Mouse (Mus musculus) T-helper 1 cell (primary cell): ENCODE results near the gene Pld6.

Source experiments
- in situ Hi-C: fragments of 300-600 bp; cut with MboI, MseI; formaldehyde crosslinking; loops from one replicate; pipeline ENCODE4 v1.15.1; 2025; ENCODE audit warnings: high pct_unique_total_duplicates

Pld6 gene

DNA sequence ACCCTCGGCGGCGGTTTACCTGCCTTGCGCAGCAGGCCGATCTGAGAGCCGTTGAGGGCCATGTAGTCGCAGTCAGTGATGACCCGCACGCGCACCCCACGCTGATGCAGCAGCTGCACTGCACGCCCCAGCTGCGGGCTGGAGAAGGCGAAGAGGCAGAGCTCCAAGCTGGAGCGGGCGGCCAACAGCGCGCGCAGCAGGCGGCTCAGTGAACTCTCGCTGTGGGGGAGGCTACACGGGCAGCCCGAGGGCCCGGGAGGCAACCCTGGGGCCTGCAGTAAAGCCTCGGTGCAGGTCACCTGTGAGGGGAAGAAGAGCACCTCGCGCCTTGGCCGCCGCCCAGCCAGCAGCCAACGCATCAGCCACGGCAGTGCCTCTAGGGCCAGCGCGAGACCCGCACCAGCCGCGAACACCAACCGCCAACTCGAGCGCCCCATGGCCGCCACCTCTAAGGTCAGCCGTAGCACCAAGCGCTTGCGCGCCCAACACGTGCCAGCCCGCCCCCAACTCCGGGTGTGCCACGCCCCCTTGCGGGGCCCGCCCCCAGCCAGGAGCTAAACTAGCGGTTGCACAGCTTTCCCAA is at the start of gene Pld6:
Pld6 (minus strand) TSS at position 447 of the 583 bp plus-strand sequence.
- in situ Hi-C loops = no loop called here

DNA sequence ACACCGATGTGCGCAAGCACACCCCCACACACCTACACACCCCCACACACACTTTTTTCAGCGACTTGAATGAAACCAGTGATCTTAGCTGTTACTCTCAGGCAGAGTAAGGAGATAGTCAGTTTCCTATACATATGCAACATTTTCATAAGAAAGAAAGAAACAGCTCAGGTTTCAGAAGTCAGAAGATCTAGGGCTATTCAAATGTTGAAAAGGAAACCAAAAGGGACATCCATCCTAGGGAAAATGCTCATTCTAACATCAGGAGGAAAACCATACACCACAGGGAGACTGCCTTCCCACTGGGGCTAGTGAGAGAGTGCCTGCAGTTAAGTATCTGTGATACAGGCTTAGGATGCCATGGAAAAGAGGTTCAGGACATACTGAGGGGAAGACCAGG is 34.2 kb upstream of the Pld6 start:
- in situ Hi-C loops = no loop called here

DNA sequence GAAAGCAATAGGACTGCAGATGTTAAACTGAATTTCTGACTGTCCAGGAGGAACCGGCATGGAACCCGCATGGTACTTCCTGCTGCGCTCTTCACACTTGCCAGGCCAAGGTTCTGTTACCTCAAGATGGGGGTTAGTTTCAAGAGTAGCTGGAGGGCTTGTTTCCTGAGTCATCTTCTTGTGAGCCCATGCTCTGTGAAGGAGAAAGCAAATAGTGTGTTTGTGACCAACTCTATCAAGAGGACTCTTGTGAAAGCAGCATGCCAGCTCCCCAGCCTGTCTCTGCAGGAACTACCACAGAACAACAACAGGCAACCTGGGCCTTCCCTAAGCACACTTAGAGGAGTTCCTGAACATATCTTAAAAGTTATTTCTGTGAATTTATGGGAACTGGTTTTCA is 30.5 kb upstream of the Pld6 start:
- in situ Hi-C loops = no loop called here

DNA sequence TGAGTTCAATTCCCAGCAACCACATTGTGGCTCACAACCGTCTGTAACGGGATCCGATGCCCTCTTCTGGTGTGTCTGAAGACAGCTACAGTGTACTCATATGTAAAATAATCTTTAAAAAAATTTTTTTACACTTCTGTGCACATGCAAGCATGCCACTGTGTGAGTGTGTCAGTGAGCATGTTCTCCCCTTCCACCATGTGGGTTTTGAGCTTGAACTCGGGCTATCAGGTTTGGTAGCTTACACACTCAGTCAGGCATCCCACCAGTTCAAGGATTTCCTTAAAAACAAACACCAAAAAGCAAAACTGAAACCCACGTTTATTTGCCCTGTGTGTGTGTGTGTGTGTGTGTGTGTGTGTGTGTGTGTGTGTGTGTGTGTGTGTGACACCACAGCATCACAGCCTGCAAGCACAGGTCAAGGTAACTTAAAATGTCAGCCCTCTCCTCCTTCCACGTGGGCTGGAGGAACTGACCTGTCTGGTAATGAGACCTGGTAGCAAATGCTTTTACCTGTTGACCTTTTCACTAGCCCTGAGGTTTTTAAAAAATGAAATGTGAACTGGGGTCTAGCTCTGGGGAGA is 28.1 kb upstream of the Pld6 start:
- in situ Hi-C loops = no loop called here

DNA sequence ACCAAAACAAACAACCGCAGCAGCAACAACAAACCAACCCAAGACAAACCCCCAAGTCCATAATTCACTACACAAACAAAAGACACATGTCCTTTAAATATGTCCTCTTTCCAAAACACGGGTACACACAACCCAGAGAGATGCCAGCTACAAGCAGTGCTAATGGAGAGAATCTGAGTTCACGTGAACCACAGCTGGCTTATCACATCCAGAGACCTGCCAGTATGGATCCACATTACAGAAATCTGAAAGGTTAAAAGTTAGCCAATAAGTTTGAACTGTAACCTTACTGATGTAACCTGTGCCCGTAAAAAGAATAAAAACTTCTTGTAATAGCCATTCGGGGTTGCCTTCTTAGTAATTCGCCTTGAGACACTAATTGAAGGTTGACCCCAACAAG is 27.5 kb upstream of the Pld6 start:
- in situ Hi-C loops = no loop called here

DNA sequence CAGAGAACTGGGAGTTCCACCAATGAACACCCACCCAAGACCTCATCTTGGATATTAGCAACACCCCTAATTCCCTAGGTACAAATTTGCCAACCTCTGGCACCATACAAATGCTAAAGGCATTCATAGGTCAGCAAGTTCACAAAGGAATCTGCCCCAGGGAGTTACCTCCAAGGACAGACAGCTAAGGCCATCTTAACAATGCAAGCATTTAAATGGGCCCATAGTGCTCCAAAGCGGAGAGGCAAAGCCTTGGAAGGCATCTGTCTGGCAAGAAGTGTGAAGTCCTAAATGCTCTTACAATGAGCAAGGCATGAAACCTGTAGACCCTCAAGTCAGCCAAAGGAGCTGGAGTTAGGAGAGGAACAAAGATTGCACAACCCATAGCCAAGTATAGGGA is 26.9 kb upstream of the Pld6 start:
- in situ Hi-C loops = no loop called here

DNA sequence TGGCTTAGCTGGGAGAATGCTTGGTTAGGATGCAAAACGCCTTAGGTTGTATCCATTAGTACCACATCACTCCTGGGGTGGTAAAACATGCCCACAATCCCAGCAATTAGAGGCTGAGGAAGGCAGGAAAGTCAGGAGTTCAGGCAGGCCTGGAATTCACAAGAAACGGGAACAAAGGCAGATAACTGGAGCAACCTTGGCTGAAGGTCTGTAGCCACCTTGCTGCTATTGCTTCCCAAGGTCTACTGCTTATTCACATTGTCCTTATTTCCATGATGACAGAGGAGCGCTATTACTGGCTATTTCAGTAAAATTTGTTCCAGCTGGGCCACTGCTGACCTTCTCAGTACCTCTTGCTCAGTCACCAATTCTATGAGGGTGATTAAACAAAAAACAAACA is 25.8 kb upstream of the Pld6 start:
- in situ Hi-C loops = no loop called here

DNA sequence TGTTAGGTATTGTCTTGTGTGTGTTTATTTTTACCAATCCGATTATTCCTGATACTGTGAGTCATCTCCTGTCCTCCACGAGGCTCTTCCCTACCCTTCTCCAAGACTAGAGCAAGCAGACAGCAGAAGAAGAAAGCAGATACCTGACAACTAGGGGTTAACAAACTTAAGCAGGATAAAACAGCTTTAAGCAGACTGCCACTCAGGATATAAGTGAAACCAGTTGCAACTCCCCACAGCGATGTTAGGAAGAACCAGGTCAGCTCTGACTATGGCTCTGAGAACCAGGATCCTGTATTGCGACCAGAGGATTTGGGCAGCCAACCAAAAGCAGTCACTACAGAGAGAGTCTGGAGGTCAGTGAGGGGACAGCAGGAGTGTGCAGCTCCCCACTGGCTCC is 23.8 kb upstream of the Pld6 start:
- in situ Hi-C loops = no loop called here

DNA sequence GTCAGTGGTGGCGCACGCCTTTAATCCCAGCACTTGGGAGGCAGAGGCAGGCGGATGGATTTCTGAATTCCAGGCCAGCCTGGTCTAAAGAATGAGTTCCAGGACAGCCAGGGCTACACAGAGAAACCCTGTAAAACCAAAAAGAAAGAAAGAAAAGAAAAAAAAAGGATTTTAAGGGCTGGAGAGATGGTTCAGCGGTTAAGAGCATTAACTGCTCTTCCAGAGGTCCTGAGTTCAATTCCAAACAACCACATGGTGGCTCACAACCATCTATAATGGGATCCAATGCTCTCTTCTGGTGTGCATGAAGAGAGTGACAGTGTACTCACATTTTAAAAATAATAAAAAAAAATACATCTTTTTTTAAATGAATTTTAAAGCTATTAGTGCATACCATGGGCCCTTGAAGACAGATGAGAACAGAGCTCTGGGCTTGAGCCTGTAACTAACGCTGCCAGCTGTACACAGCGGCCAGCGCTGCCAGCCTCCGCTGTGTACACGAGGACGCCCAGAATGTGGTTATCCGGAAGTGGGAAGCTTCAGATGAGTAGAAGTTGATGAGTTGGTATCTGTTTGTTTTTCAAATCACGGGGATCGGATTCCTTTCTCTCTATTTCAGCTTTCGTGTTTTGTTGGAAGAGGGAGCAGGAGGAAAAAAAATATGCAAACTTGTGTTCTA is 23.2 kb upstream of the Pld6 start:
- in situ Hi-C loops = no loop called here

DNA sequence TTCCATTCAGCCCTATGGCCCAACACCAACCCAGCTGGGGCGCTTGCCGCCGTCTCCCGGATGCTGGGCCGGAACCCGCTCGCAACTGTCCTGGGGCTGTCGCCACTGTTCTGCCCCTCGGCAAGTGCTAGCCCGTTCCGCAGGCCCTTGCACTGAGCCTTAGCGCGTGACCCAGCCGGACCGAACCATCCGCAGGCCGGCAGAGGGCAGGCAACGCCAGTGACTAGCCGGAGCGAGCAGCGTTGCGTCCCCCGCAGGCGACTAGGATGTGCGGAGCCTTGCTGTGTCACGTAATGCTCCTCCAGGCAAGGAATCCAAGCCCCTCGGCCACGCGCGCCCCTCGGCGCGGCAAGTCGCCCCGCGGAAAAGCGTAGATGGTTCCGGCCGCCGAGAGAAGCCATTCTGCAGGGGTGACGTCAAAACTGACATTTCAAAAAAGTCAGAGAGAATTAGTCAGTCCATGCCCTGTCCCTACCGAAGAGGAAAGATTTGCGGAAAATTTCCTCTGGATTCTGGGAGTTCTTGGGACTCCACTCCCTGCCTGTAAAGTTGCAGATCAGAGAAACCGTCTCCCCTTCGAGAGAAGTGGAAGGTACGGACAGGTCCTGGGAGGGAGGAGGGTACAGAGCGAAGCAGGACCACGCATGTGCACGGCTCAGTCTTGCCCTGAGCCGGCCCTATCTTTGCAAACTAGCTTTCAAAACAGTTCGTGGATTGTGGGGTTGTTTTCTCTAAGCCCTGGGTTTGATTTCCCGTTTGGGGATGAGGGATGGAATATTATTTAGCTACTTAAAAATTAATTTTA is 22.4 kb upstream of the Pld6 start, which contains the start of gene Flcn:
Flcn (minus strand) TSS at position 347 of the 805 bp plus-strand sequence.
- in situ Hi-C loops = no loop called here

DNA sequence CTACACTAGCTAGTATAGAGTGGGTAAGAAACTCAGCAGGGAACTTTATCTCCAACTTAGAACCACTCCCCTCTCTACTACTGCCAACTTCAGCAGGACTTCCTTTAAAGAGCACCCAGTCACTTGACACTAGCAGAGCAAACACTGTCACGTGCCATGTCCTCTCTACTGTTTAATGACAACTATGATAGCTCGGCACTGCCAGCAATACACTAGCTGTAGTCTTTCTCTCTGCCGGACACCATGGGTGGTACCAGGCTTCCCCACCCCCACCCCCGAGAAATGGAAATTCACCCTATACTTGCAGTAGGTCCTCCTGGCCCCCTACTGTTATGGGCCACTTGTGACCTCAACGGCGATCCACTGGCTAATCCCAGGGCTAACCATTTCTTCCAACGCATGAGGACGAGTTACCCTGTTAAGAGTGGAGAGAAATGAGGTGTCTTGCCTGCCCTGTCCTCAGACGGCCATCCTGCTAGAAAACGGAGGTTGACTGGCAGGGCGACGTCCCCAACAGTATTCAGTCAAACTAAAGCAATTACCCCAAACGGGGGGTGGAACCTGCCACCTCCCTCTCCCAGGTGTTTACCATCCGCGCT is 21.7 kb upstream of the Pld6 start:
- in situ Hi-C loops = no loop called here

DNA sequence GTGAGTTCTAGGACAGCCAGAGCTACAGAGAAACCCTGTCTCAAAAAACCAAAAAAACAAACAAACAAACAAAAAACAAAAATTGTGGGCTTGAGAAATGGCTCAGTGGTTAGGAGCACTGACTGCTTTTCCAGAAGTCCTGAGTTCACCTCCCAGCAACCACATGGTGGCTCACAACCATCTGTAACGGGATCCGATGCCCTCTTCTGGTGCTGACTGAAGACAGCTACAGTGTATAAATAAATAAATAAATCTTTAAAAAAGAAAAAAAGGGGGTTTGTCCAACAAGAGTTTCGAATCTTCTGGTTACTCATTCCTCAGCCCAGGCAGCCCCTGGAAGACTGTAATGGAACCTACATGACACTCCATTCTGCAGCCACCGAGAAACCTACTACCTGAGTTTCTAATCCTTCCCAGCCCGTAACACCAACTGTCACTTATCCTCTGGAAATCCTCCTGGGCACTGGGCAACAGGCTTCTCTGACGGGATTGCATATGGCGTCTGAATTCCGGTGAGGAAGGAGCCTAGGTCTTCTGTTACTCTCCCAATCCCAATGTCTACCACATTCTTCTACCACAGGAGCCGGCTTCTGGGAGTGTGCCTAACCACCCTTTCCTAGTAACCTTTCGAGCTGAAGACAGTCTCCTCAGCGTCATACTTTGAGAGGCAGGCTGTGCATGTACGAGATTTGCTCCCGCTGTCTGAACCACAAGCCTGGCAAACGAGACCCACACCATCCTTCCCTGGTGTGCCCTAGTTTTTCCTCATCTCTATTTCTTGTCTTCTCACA is 20.9 kb upstream of the Pld6 start:
- in situ Hi-C loops = no loop called here

DNA sequence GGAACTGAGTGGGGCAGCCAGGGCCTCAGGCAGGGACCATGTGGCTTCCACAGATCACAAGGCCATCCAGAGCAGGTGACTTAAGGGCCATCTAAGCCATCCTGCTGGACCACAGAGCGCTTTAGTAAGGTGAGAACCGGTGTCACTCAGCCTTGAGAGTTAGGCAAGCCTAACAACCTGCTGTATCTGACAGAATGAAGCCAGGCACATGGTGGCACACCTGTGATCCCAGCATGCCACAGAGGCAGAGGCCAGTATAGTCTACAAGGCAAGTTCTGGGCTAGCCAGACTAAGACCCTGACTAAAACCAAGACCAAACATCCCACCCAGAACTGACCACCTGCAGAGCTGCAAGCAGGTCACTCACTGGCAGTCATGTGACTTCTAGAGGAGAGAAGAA is 18.2 kb upstream of the Pld6 start:
- in situ Hi-C loops = no loop called here

DNA sequence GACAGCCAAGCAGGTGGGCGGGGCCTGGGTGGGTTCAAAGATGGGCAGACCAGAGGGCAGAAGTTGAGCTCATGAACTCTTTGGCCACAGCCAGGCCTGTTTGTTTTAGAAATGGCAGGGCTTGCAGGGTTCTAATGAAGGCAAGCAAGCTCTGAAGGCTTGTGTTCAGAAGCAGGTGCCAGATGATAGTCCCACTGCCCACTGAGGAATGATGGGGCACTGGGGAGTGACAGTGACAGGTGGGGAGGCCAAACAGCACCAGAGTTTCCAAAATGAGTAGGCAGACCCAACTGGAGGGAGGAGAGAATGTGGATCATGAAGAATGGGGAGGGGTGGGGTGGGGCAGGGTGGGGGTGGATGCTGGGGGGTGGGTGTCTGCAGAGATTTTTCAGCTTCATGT is 17.8 kb upstream of the Pld6 start:
- in situ Hi-C loops = no loop called here

DNA sequence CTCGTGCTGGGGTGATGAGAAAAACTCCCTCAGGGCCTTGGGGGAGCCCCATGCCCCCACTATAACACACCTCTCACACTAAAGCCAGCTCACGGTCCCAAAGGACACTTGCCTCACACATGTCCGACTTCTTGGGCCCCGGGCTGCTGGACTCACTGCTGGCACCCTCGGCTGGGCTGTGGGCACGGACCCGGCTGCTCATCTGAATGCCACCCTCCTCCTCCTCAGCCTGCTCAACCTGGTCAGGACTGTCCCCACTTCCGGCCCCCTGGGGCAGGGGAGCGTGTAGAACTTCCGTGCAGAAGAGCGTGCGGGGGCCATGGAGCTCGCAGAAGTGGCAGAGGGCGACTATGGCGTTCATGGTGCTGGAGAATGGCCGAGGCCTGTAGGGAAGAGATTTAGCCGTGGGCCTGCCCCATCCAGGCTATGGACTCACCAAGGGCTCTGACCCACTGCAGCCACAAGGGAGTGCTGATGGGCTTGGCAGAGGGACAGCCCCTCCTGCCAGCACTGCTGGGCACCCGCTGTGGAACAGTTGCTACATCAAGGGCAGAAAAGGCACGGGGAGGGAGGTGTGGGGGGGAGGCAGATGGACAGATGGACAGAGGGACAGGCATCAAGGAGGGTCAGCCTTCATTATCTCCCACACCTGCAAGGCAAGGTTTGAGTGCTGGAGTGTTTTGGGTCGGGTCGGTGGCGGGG is 17.1 kb upstream of the Pld6 start:
- in situ Hi-C loops = no loop called here

DNA sequence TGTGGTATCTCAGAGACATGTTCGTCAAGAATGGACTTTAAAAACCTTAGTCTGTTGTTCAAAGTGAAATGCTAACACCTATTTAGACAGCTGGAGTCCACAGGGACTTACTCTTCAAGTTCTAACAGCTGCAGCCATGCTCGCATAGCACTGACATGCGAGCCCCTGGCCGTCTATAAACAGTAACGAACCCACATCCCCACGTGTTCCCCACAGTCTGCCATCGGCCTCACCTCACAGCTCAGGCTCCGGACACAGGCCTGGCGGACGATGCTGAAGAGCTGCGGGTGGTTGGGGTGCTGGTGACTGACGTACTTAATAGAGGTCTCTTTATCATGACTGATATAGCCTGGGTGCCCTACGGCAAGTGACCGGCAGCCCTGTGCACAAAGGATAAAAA is 16.1 kb upstream of the Pld6 start:
- in situ Hi-C loops = no loop called here

DNA sequence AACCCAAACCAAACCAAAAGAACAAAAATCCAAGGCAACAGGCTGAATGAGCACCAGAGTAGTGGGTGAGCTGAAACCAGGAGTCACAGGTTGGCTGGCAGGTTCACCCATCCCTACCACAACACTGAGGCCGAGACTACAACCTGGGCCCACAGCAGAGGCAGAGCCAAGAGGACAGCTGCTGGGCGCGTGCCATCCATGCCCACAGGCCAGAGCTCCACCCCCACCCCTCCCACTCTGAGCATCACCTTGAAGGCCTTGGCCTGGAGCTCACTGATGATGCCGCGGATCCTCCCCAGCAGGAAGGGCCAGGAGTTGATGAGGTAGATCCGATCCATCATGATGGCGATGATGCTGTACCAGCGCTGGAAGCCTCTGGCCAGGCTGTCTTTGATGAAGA is 14.4 kb upstream of the Pld6 start:
- in situ Hi-C loops = no loop called here

DNA sequence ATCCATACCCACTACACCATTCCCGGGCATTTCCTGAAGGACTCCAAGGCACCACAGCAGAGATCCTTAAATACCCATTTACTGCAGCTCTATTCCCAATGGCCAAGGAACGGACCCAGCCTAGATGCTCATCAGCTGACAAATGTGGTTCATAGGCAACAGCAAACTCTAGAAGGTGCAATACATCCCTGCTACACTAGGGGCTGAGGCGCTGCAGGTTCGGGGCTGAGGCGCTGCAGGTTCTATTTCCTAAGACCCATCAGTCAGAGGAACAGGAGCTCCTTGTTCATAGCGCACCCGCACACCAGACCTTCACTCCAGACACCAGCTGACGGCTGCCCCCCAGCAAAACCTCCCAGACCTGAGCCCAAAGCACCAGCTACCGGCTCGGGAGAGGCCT is 13.0 kb upstream of the Pld6 start:
- in situ Hi-C loops = no loop called here

DNA sequence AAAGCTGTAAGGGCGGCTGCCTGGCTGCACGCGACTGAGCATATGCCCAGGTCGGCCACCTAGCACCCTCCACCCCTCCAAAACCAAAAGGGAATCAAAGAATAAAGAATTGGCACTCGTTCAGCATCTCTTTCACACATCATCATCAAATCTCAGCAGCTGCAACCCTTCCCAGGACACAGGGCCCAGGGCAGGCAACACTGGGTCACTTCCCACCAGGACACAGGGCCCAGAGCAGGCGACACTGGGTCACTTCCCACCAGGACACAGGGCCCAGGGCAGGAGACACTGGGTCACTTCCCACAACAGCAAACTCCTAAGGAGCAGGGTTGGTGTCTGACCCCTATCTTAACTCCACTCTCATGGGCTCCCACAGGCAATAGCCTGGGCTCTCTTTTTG is 5.9 kb upstream of the Pld6 start:
- in situ Hi-C loops = no loop called here

DNA sequence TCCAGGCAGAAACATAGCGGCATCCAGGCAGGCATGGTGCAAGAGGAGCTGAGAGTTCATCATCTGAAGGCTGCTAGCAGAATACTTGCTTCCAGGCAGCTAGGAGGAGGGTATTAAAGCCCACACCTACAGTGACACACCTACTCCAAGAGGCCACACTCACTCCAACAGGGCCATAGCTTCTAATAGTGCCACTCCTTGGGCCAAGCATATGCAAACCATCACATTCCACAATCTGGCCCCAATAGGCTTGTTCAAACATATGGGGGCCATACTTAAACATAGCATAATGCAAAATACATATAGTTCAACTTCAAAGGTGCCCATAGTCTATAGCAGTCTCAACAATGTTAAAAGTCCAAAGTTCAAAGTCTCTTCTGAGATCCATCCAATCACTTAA is 1.9 kb upstream of the Pld6 start:
- in situ Hi-C loops = no loop called here
